Mouse (Mus musculus) MEL (cell line): ENCODE data around the gene Rapgef4.

Source experiments
- EP300 ChIP-seq, 2 experiments: IDR thresholded peaks; 2 replicates each; pipeline ENCODE4 v1.6.1; 2011; ENCODE audit warnings: improper control_type of control experiment in 2 of 2, low read length in 2 of 2, low read depth in 1 of 2, mild to moderate bottlenecking in 1 of 2
- MEF2A ChIP-seq: IDR thresholded peaks from 2 replicates; pipeline ENCODE4 v1.6.1; 2014; ENCODE audit warnings: low read depth, mild to moderate bottlenecking, inconsistent platforms, low read length, improper control_type of control experiment; ENCODE audit not compliant: poor library complexity, insufficient replicate concordance, severe bottlenecking; ENCODE audit errors: extremely low read depth
- POLR2A ChIP-seq, 2 experiments: IDR thresholded peaks; 2 replicates each; pipeline ENCODE4 v1.6.1; 2011 to 2012; ENCODE audit warnings: low read length in 2 of 2, mild to moderate bottlenecking in 2 of 2, control low read depth in 1 of 2, improper control_type of control experiment in 1 of 2, low read depth in 1 of 2, moderate library complexity in 1 of 2; ENCODE audit not compliant: control insufficient read depth in 1 of 2, insufficient read depth in 1 of 2, poor library complexity in 1 of 2
- TCF12 ChIP-seq: IDR thresholded peaks from 2 replicates; pipeline ENCODE4 v1.6.1; 2014; ENCODE audit warnings: low read depth, mild to moderate bottlenecking, inconsistent platforms, low read length, improper control_type of control experiment, moderate library complexity
- ZNF384 ChIP-seq: IDR thresholded peaks from 2 replicates; pipeline ENCODE4 v1.6.1; 2012; ENCODE audit warnings: low read depth, mild to moderate bottlenecking, inconsistent platforms, low read length, improper control_type of control experiment

DNA sequence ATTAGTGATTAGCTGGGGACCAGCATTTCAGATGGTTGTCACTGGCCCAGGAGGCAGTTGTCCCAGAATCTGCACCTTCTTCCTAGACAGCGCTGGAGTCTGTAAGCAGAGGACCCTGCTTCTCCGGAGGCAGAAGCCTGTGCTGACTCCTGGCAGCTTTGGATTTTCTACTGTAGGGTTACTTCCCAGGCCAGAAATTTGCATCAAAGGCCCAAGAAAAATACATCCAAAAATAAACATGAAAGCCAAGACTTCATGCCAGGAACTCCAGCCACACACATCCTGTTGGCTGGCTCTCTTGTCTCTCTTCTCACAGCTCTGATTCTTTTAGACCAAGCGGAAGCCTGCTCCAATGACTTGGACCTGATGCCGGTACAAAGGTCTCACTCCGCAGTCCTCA, 73.2 kb downstream of the Rapgef4 start:
- TF ChIP-seq TCF12 (no peak), POLR2A (IDR thresholded peaks at IDR 0.05; ENCODE audit: control insufficient read depth in 1 of 2, insufficient read depth in 1 of 2, low read depth in 1 of 2, low read length in 2 of 2, poor library complexity in 1 of 2) (no peak), EP300 (IDR thresholded peaks at IDR 0.05; ENCODE audit: low read depth in 1 of 2, low read length in 2 of 2) (no peak), ZNF384 (no peak), MEF2A (no peak)
